Mouse (Mus musculus) embryo, embryonic 11 days (tissue): ENCODE measurements around the gene Tasp1.
"Not testable (repeated sequence)": the region's sequence is repeated elsewhere in the genome, so short reads cannot be mapped to it uniquely, and the experiment has no call there.

Experiments
- DNase-seq: peaks from one replicate; pipeline ENCODE4 v3.0.0-alpha.2; 2015

Tasp1 gene

GRCm38 (mm10) chr2:139878052-139878621 lies 188.5 kb downstream of the Tasp1 start:
- DNase-seq: no peak

DNA sequence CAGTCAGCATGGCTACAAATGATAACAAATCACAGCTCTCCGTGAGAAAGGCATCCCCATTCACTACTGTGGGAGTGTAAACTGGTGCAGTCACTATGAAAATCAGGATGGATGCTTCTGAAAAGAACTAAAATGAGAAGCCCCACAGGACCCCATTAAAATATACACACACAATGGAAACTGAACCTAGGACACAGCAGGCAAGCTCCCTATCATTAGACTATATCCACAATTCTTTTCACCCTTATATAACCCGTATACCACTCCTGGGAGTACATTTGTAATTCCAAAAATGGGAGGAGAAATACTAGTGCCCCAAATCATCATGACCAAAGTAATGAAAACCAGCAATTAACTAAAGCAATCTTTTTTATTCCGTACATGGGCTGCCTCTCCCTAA lies 190.7 kb downstream of the Tasp1 start:
- DNase-seq: no peak

DNA sequence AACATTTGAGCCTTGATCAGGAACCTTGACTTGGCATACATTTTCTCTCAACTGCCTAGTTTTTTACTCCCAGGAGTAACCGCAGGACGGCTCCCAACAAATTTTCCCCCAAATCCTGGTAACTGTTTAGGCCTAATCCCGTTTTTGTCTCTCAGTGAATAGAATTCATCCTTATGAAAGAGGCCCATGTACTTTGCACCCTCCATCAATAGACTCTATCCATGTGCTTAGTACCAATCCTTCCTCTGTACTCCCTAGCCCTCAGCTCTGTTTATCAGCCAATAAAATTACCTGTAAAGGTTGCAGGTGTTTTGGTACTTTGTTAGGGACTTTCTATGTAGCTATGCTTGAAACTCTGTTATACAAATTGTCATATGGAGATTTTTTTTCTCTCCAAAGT lies 192.4 kb downstream of the Tasp1 start:
- DNase-seq: no peak

GRCm38 (mm10) chr2:139873762-139874161 lies 192.8 kb downstream of the Tasp1 start:
- no peak for DNase-seq

GRCm38 (mm10) chr2:139869071-139869470 lies 197.5 kb downstream of the Tasp1 start:
- DNase-seq: not testable (repeated sequence)

DNA sequence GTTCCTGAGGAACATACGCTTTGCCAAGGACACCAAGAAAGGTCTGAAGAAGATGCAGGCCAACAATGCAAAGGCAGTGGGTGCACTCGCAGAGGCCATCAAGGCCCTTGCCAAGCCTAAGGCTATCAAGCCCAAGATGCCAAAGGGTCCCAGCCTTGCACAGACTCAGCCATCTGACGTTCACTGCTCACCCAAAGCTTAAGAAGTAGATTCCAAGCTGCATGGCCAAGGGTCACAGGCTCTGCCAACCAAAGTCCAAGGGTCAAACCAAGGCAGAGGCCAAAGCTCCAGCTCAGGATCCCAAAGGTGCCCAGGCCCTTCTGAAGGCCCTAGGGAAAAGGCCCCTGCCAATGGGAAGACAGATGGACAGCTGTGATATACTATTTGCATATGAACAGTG lies 203.2 kb downstream of the Tasp1 start:
- not testable (repeated sequence) for DNase-seq

DNA sequence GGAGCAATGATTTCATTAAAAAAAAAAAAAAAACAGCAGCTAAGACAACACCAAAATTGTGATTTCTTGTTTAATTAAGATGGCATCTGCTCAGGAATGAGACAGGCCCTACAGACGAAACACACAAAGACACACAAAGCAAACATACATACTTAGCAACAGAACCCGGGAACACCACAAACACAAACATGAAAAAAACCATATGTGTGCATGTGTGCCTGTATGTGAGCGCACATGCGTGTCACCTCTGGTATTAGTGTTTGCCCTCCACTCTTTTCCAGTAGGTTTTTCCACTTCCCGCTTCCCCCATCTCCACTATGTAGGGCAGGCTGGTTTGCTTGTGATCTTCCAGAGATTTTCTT lies 206.5 kb downstream of the Tasp1 start:
- DNase-seq: no peak

DNA sequence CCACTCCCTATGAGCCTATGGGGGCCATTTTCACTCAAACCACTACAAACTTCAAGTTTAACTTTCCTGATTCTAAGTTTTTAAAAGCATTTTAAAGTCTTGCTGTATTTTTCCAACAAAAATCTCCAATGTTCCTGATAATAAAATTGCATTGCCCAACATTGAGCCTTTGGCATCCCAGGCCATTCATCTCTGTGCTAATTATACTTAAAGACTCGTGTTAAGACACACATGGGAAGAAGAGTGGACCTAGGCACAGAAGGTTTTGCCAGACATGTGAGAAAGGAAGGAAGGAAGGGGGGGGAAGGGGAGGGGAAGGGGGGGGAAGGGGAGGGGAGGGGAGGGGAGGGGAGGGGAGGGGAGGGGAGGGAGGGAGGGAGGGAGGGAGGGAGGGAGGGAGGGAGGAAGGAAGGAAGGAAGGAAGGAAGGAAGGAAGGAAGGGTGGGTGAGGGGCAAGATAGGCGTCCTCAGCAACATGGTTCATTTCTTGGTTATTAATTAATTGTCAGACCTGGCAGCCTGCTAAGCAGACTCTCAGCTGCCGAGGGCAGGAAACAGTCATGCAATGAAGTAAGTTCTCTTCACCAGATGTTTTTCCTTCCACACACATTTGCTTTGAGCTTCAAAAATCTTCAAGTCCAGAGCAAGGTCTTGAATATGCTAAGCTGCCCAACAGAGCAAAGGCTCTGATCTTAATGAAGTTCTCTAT lies 207.0 kb downstream of the Tasp1 start:
- DNase-seq: no peak

- DNase-seq: no peak
These were observed 217.0 kb downstream of the Tasp1 start for GRCm38 (mm10) chr2:139849621-139850020.

- DNase-seq: no peak
These were observed 225.2 kb downstream of the Tasp1 start for GRCm38 (mm10) chr2:139841359-139841758.

DNA sequence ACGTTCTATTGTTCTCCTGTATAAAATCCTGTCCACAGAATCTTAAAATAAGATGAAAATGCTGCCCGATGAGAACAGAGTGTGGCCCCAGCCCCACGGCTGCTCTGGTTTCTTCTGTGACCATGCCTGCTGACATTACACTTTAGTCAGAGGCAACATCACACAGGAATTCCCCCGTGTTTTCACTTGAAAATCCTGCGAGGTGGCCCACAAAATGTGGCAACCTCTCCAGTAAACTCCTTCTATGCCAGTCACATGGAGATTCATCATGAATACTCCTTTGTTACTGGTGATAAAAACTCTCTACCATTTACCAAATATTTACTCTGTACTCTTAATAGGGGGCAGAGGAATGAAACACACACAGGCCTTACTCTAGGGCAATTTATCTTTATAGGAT lies 225.7 kb downstream of the Tasp1 start:
- no peak for DNase-seq

GRCm38 (mm10) chr2:139821589-139822378 lies 244.8 kb downstream of the Tasp1 start:
- DNase-seq: no peak

DNA sequence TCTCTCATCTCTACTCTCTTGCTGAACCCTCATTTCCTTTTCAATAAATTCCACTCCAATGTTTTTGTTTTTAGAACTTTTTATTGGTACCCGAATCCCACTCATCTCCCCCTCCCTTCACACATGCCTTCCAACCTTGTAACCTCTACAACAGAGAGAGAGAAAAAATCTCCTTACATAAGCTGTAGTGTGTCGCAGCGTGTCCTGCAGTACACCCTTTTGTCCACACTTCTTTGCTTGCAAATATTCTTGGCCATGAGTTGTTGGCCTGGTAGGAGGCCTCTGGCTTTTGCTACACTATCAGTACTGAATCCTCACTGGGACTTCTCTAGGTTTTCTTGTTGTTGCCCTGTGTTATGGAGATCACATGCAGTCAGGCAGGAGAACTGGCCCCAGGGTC lies 249.3 kb downstream of the Tasp1 start:
- DNase-seq: no peak

GRCm38 (mm10) chr2:139807887-139808286 lies 258.7 kb downstream of the Tasp1 start:
- DNase-seq: no peak

- DNase-seq: no peak
These were observed 262.6 kb downstream of the Tasp1 start for GRCm38 (mm10) chr2:139804041-139804440.

DNA sequence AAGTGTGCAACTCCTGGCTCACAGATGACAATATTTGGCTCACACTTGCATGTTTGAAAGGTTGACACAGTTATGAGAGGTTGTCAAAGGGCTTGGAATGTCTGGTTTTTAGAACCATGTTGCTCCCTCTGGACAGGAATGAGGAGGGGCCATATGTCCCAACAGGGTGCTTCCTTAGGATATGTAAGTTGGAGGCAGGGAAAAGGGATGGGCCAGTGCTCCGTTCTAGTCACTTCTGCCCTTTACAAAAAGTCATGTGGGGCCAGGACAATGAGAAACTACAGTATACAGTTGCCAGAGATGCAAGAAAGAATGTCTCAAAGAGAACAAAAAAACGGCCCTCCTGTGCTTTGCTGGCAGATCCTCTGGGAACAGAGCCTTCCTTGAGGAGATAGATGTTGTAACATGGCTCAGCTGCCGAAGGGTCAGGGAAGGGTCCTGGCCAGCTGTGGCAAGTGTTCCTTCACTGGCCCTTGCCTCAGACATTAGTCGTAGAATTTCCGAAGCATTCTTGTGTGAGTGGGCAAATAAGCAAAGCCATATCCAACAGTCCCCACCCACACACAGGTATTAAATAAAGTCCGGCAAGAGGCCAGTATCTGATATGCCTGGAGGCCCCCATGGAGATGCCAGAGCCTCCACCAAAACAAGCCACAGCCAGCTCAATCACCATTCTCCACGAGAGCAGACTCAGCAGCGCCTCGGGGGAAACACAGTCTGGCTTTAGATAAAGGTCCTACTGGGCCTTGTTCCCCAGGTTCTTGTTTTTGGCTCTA lies 274.1 kb downstream of the Tasp1 start:
- DNase-seq: no peak

GRCm38 (mm10) chr2:139788658-139789057 lies 277.9 kb downstream of the Tasp1 start:
- no peak for DNase-seq

- no peak for DNase-seq
These were observed 281.7 kb downstream of the Tasp1 start for GRCm38 (mm10) chr2:139784946-139785345.

DNA sequence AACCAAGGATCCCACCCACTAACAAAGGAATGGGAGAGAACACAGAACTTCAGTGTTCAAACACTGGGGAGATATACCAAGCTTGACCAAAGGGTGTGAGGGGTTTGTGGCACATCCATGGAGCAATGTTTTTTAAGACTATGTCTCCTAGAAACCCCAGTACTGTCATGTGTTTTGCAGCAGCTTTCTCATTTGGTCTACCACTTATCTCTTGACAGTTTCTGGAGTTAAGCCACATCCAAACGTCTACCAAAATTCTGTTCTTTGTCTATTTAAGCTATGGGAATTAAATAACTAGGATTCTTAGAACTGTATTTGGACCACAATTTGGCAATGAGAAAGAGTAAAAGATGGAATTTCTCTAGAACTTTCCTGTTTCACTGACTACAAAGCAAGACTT lies 282.1 kb downstream of the Tasp1 start:
- no peak for DNase-seq
